Mouse (Mus musculus) Patski (cell line): Measurements from ENCODE around the gene Tmeff2. TPM values are rescaled to one million over a fixed set of nuclear protein-coding genes. Genes with fewer than 3 reads are reported as not detected.

ENCODE experiments used
- ATAC-seq: fragments of 100-300 bp; one replicate; pipeline ENCODE4 v1.8.0; 2021
- CTCF ChIA-PET: fragments of 350-600 bp; sonication (Branson Sonifier 250); formaldehyde crosslinking; loops from one replicate; lab custom pipeline; 2022; ENCODE audit warnings: inconsistent platforms; lab: Charles Lee
- POLR2A ChIA-PET: fragments of 350-600 bp; sonication (Branson Sonifier 250); formaldehyde crosslinking; loops from one replicate; lab custom pipeline; 2022; ENCODE audit warnings: antibody characterized with exemption, inconsistent platforms; lab: Charles Lee
- DNase-seq: peaks from one replicate; pipeline ENCODE4 v3.0.0-alpha.2; 2011; ENCODE audit warnings: low read depth, low spot score
- H3K27me3 ChIP-seq: fragments of 371-371 bp; one replicate; pipeline ENCODE4 v1.5.1; 2021
- CTCF ChIP-seq: fragments of 100-300 bp; IDR thresholded peaks from one replicate; pipeline ENCODE4 v1.5.1; 2021
- in situ Hi-C: fragments of 300-500 bp; cut with MboI; formaldehyde crosslinking; loops from 3 replicates; pipeline ENCODE4 v1.11.1; 2018; ENCODE audit warnings: low pct_unique_long_range_greater_than_20kb, mixed read lengths
- polyA plus RNA-seq: library from polyadenylated mRNA; unstranded; gene quantifications from one replicate; pipeline ENCODE4 v1.2.3, GENCODE M21; 2021

Gene Tmeff2
- polyA plus RNA-seq, 1 experiment from 2014 or later = 0.12 TPM

GRCm38 (mm10) chr1:51106401-51106920, 206.0 kb downstream of the Tmeff2 start:
- no peak for DNase-seq
- no peak for TF ChIP-seq CTCF
- ChIA-PET CTCF (interaction anchor here (0.9 to 1.2 kb wide), 2 partner anchors 38 to 227 kb away, joined by 3 to 4 read pairs; no protein-coding TSS in a partner anchor), POLR2A (no interaction called here)
- no peak for ATAC-seq
- no peaks in the 10 kb centered on the region for H3K27me3 ChIP-seq
- in situ Hi-C loops = no loop called here

DNA sequence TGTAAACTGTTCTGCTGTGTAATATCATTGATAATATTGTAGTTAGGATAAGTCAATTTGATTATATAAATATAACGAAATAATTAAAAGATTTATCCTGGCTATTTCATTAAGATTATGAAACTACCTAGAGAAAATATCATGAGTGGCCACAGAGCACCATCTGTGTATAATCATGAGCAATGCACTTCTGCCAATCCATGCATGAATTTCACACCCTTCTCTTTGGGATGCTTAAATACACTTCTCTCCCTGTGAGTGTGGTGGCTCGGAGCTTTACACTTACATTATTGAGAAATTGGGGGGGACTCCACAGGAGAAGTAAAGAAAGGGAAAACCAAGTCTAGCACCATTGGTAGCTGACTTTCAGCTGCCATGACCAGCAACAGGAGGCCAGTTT, 206.9 kb downstream of the Tmeff2 start:
- no peak for TF ChIP-seq CTCF
- DNase-seq (no peak), ATAC-seq (no peak)
- POLR2A ChIA-PET = no interaction called here
- in situ Hi-C loops = no loop called here
- no peaks in the 10 kb centered on the region for H3K27me3 ChIP-seq
- CTCF ChIA-PET = interaction anchor here (1.1 kb wide), 1 partner anchor 227 kb away, joined by 4 read pairs; no protein-coding TSS in a partner anchor

- POLR2A ChIA-PET = no interaction called here
- in situ Hi-C loops = no loop called here
Measured at GRCm38 (mm10) chr1:51114721-51115120, 214.3 kb downstream of the Tmeff2 start.

GRCm38 (mm10) chr1:51115761-51116160, 215.3 kb downstream of the Tmeff2 start:
- DNase-seq (no peak), ATAC-seq (no peak)
- TF ChIP-seq CTCF = no peak
- ChIA-PET CTCF (interaction anchor here (1.3 to 1.5 kb wide), 3 partner anchors 8 to 21 kb away, joined by 3 to 4 read pairs (median 3); no protein-coding TSS in a partner anchor), POLR2A (no interaction called here)
- H3K27me3 ChIP-seq = no peaks in the 10 kb centered on the region
- in situ Hi-C loops = no loop called here

More at GRCm38 (mm10) chr1:51114721-51115120, 214.3 kb downstream of the Tmeff2 start:
- H3K27me3 ChIP-seq = no peaks in the 10 kb centered on the region
- CTCF ChIA-PET = interaction anchor here (1.2 to 1.5 kb wide), 4 partner anchors 9 to 219 kb away, joined by 3 to 4 read pairs (median 3); no protein-coding TSS in a partner anchor
- TF ChIP-seq CTCF = no peak
- no peak for DNase-seq
- ATAC-seq = no peak

DNA sequence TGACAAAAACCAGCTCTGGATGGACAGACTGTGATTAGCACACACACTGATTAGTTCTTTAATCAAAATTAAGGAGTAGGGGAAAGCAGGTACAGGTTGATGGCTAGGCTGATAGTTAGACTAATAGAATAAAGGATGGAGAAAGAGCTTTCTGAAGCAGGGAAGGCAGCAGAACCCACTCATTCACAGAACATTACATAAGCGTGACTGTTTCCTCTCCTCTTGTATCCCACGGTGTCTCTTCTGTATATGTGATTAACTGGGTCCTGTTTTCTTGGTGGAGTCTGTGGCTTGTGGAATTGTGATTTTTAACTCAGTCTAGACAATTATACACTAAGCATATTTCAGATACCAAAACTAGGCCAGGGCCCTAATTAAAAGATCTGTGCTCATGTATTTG, 217.4 kb downstream of the Tmeff2 start:
- POLR2A ChIA-PET = interaction anchor here (0.6 kb wide), 1 partner anchor 19 kb away, joined by 8 read pairs; no protein-coding TSS in a partner anchor
- no peak for ATAC-seq

DNA sequence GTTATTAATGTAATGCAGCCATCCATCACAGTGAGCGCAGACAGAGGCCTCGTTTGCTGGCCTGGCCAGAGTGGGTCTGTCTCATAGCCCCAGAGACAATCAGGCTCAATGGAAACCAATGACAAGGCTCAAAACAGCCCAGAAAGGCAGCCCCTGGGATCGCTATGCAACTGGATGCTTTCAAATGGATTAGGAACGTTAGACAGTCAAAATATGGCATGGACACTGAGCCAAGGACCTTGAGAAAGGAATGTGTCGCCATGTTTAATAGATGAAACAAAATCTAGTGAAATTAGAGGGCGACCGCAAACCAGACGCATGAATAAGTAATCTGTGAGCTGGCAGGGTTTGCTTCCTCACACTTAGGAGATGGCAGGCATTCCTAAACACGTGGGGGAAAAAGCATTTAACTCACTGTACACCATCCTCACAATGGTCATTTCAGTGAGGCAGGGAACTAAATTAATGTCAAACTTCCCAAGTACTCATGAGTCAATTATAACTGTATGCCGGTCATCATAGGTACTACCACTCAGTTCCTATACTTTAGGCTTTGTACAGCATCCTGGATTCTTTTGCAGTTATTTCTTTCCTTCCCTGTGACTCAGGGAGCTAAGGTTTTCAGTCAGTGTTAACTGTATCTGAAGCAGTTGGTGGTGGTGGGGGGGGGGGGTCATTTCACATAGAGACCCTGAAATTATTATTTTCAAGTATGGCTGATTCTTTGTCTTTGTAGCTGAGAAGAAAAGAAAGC, 225.4 kb downstream of the Tmeff2 start:
- ChIA-PET CTCF (interaction anchor here (0.6 to 1.7 kb wide), 6 partner anchors 22 to 208 kb away, joined by 3 to 4 read pairs (median 3); partner anchors contain the start of gene Cavin2), POLR2A (interaction anchor here (0.6 to 0.9 kb wide), 3 partner anchors 41 to 328 kb away, joined by 3 read pairs; no protein-coding TSS in a partner anchor)
- peak; percentile 79 for ATAC-seq
- H3K27me3 ChIP-seq = no peaks in the 10 kb centered on the region
- DNase-seq = peak; percentile 46
- in situ Hi-C loops = no loop called here
- TF ChIP-seq CTCF = no peak

More for the DNA sequence above, 217.4 kb downstream of the Tmeff2 start:
- in situ Hi-C loops = no loop called here
- no peak for DNase-seq
- CTCF ChIA-PET = no interaction called here
- no peak for TF ChIP-seq CTCF
- H3K27me3 ChIP-seq = no peaks in the 10 kb centered on the region

DNA sequence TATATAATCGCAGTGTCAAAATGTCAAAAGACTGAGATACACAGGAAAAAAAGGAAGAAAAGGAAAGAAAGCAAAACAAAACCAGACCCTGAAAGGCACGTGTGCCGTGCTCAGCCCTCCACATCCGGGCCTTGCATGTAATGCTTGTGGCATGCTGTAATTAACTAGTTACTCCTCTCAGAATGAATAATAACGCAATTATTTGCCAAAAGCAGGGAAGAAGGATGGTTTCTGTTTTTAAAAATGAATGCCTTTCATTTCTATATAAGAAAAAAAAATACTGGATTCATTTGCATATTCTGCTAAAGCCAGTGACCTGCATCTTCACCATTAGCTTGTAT, 225.9 kb downstream of the Tmeff2 start:
- H3K27me3 ChIP-seq = no peaks in the 10 kb centered on the region

GRCm38 (mm10) chr1:51136792-51137191, 236.3 kb downstream of the Tmeff2 start:
- ATAC-seq (no peak), DNase-seq (no peak)
- H3K27me3 ChIP-seq = no peaks in the 10 kb centered on the region
- in situ Hi-C loops = no loop called here
- TF ChIP-seq CTCF = no peak
- POLR2A ChIA-PET = interaction anchor here (0.6 kb wide), 1 partner anchor 19 kb away, joined by 8 read pairs; no protein-coding TSS in a partner anchor
- CTCF ChIA-PET = interaction anchor here (0.9 to 1.2 kb wide), 2 partner anchors 9 to 22 kb away, joined by 3 to 4 read pairs; no protein-coding TSS in a partner anchor

More for the DNA sequence above, 225.9 kb downstream of the Tmeff2 start:
- CTCF ChIA-PET = interaction anchor here (0.6 to 1.7 kb wide), 7 partner anchors 22 to 208 kb away, joined by 3 to 5 read pairs (median 3); partner anchors contain the start of gene Cavin2
- no peak for TF ChIP-seq CTCF
- POLR2A ChIA-PET = interaction anchor here (0.9 kb wide), 1 partner anchor 42 kb away, joined by 3 read pairs; no protein-coding TSS in a partner anchor
- no peak for ATAC-seq
- in situ Hi-C loops = no loop called here
- no peak for DNase-seq

DNA sequence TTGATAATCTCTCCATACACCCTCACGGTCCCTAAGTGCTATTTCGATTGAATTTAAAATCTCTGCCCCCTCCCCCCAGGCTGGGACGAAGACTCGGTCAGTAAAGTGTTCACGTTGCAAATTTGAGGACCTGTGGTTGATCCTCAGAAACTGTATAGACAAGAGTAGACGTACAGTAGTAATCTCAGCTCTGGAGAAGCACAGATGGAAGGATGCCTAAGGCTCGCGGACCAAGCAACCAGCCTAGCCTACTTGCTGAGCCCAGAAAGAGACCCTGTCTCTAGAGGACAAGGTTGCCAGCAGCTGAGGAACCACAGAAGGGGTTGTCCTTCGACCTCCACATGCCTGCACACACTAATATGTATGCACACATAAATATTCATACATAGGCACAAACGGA, 239.2 kb downstream of the Tmeff2 start:
- DNase-seq (no peak), ATAC-seq (no peak)
- H3K27me3 ChIP-seq = no peaks in the 10 kb centered on the region
- CTCF ChIA-PET = interaction anchor here (1.2 kb wide), 1 partner anchor 11 kb away, joined by 3 read pairs; no protein-coding TSS in a partner anchor
- TF ChIP-seq CTCF = no peak
- in situ Hi-C loops = loop anchor here (10.0 kb wide), 1 partner anchor 155 kb away; no protein-coding TSS in a partner anchor
- POLR2A ChIA-PET = interaction anchor here (0.6 to 1.0 kb wide), 2 partner anchors 13 to 17 kb away, joined by 3 to 5 read pairs; no protein-coding TSS in a partner anchor

GRCm38 (mm10) chr1:51141381-51141780, 240.9 kb downstream of the Tmeff2 start:
- ATAC-seq (no peak), DNase-seq (no peak)
- no peak for TF ChIP-seq CTCF
- in situ Hi-C loops = loop anchor here (10.0 kb wide), 1 partner anchor 153 kb away; no protein-coding TSS in a partner anchor
- POLR2A ChIA-PET = no interaction called here
- CTCF ChIA-PET = interaction anchor here (1.1 to 1.7 kb wide), 2 partner anchors 11 to 13 kb away, joined by 5 read pairs; no protein-coding TSS in a partner anchor
- H3K27me3 ChIP-seq = no peaks in the 10 kb centered on the region
